Mouse (Mus musculus) T-helper 2 cell (primary cell): ENCODE data around the gene Zfp64.
"Not testable (repeated sequence)": the region's sequence is repeated elsewhere in the genome, so short reads cannot be mapped to it uniquely, and the experiment has no call there.

Experiments
- in situ Hi-C: fragments of 300-600 bp; cut with MboI, MseI; formaldehyde crosslinking; loops from one replicate; pipeline ENCODE4 v1.15.1; 2025; ENCODE audit warnings: high pct_unique_total_duplicates

The Zfp64 gene

GRCm38 (mm10) chr2:168895531-168895930, 59.9 kb downstream of the Zfp64 start:
- in situ Hi-C loops = no loop called here

GRCm38 (mm10) chr2:168894738-168895137, 60.6 kb downstream of the Zfp64 start:
- in situ Hi-C loops = no loop called here

GRCm38 (mm10) chr2:168892057-168892456, 63.3 kb downstream of the Zfp64 start:
- in situ Hi-C loops = no loop called here

GRCm38 (mm10) chr2:168884641-168885040, 70.7 kb downstream of the Zfp64 start:
- in situ Hi-C loops = no loop called here

GRCm38 (mm10) chr2:168882997-168883396, 72.4 kb downstream of the Zfp64 start:
- in situ Hi-C loops = no loop called here

GRCm38 (mm10) chr2:168881927-168882326, 73.5 kb downstream of the Zfp64 start:
- in situ Hi-C loops = no loop called here

- in situ Hi-C loops = no loop called here
Measured at GRCm38 (mm10) chr2:168879573-168879972, 75.8 kb downstream of the Zfp64 start.

- in situ Hi-C loops = no loop called here
Measured at GRCm38 (mm10) chr2:168878708-168879107, 76.7 kb downstream of the Zfp64 start.

GRCm38 (mm10) chr2:168878158-168878557, 77.2 kb downstream of the Zfp64 start:
- in situ Hi-C loops = no loop called here

- in situ Hi-C loops = no loop called here
Measured at GRCm38 (mm10) chr2:168876631-168877030, 78.8 kb downstream of the Zfp64 start.

GRCm38 (mm10) chr2:168874498-168874897, 80.9 kb downstream of the Zfp64 start:
- in situ Hi-C loops = no loop called here

- in situ Hi-C loops = no loop called here
Measured at GRCm38 (mm10) chr2:168871767-168872511, 83.4 kb downstream of the Zfp64 start.

- in situ Hi-C loops = no loop called here
Measured at GRCm38 (mm10) chr2:168870480-168870879, 84.9 kb downstream of the Zfp64 start.

GRCm38 (mm10) chr2:168866942-168867341, 88.4 kb downstream of the Zfp64 start:
- in situ Hi-C loops = no loop called here

GRCm38 (mm10) chr2:168866436-168866835, 89.0 kb downstream of the Zfp64 start:
- in situ Hi-C loops = no loop called here

GRCm38 (mm10) chr2:168864905-168865304, 90.5 kb downstream of the Zfp64 start:
- in situ Hi-C loops = no loop called here

- in situ Hi-C loops = no loop called here
Measured at GRCm38 (mm10) chr2:168862694-168863093, 92.7 kb downstream of the Zfp64 start.

- in situ Hi-C loops = no loop called here
Measured at GRCm38 (mm10) chr2:168860922-168861740, 94.3 kb downstream of the Zfp64 start.

GRCm38 (mm10) chr2:168860032-168860691, 95.2 kb downstream of the Zfp64 start:
- in situ Hi-C loops = no loop called here

- in situ Hi-C loops = no loop called here
Measured at GRCm38 (mm10) chr2:168856638-168857037, 98.7 kb downstream of the Zfp64 start.

- in situ Hi-C loops = no loop called here
Measured at GRCm38 (mm10) chr2:168854777-168855176, 100.6 kb downstream of the Zfp64 start.

- in situ Hi-C loops = not testable (repeated sequence)
Measured at GRCm38 (mm10) chr2:168853869-168854268, 101.5 kb downstream of the Zfp64 start.
